Mouse (Mus musculus): Measurements from ENCODE around the gene Sspo. TPM values are rescaled to one million over a fixed set of nuclear protein-coding genes. Genes with fewer than 3 reads are reported as not detected.

Gene Sspo
- total RNA-seq, 1 experiment: 0.27 TPM

DNA sequence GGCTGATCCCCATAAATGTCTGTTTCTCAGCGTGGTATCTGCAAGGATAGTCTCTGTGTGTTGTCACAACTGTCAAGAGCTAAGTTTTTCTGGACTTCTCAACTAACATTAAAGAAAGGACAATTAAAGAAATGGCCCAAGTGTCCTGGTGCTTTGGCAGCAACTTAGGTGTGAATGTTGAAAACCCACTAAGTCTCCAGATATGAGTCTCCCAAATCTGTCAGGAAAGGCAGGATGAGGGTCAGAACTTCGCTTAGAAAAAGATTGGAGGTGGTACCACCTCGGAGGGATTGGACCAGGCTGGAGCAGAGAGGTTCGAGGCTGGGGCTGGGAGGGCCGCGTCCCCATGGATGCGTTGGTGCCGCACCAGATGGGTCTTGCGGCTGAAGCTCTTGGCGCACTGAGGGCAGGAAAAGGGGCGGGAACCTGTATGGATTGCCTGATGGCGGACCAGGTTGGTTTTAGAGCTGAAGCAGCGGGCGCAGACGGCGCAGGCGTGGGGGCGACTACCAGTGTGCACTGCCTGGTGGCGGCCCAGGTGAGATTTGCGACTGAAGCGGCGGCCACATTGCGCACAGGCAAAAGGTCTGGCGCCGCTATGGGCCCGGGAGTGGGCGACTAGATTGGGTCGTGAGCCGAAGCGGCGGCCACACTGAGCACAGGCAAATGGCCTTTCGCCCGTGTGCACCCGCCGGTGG is 10.2 kb upstream of the Sspo start:
- Histone ChIP-seq H3K9ac (ENCODE audit: insufficient read depth, low read depth, low read length, poor library complexity, severe bottlenecking) (peak overlapping the region; percentile 45), H3K36me3 (ENCODE audit: control insufficient read depth, insufficient read depth, low read length, poor library complexity, severe bottlenecking) (no peaks in the 10 kb centered on the region), H3K9me3 (ENCODE audit: control insufficient read depth, insufficient read depth, low read depth, low read length) (no peaks in the 10 kb centered on the region), H3K4me1 (ENCODE audit: control insufficient read depth in 2 of 2, insufficient read depth in 2 of 2, low read length in 2 of 2, poor library complexity in 1 of 2) (peaks cover 2 to 14% of the 10 kb centered on the region in 2 experiments; a peak in 1 of 4 replicates), H3K27ac (ENCODE audit: insufficient read depth, low read depth, low read length, poor library complexity, severe bottlenecking) (no peak overlapping the region), H3K4me3 (ENCODE audit: insufficient read depth in 1 of 2, low read depth in 1 of 2, low read length in 2 of 2, poor library complexity in 1 of 2, severe bottlenecking in 1 of 2) (peak overlapping the region; percentile 64 to 76)
- TF ChIP-seq HCFC1 (IDR thresholded peaks at IDR 0.05; ENCODE audit: borderline replicate concordance, insufficient read depth, low read length) (no peak), ZC3H11A (IDR thresholded peaks at IDR 0.05; ENCODE audit: borderline replicate concordance, low read depth, low read length) (no peak), ZNF384 (IDR thresholded peaks at IDR 0.05; ENCODE audit: low read depth, low read length) (no peak), MAFK (IDR thresholded peaks at IDR 0.05; ENCODE audit: insufficient read depth, low read depth, low read length) (no peak), CHD2 (IDR thresholded peaks at IDR 0.05; ENCODE audit: low read depth, low read length) (no peak)
- DNase-seq (ENCODE audit: low read depth, low spot score): peak; percentile 30
- in situ Hi-C loops (cut with MboI; ENCODE audit: low sequenced_read_pairs in 2 of 2, unreplicated experiment in 2 of 2): no loop called here

GRCm38 (mm10) chr6:48438475-48439125 is 9.4 kb upstream of the Sspo start:
- Histone ChIP-seq H3K4me1 (ENCODE audit: control insufficient read depth in 2 of 2, insufficient read depth in 2 of 2, low read length in 2 of 2, poor library complexity in 1 of 2) (peaks cover 2 to 19% of the 10 kb centered on the region in 2 experiments; a peak in 2 of 4 replicates), H3K27ac (ENCODE audit: insufficient read depth, low read depth, low read length, poor library complexity, severe bottlenecking) (no peak overlapping the region), H3K4me3 (ENCODE audit: insufficient read depth in 1 of 2, low read depth in 1 of 2, low read length in 2 of 2, poor library complexity in 1 of 2, severe bottlenecking in 1 of 2) (peak overlapping the region; percentile 64 to 76), H3K36me3 (ENCODE audit: control insufficient read depth, insufficient read depth, low read length, poor library complexity, severe bottlenecking) (no peaks in the 10 kb centered on the region), H3K9me3 (ENCODE audit: control insufficient read depth, insufficient read depth, low read depth, low read length) (no peaks in the 10 kb centered on the region), H3K9ac (ENCODE audit: insufficient read depth, low read depth, low read length, poor library complexity, severe bottlenecking) (peak overlapping the region; percentile 45)
- DNase-seq (ENCODE audit: low read depth, low spot score): peak; percentile 43
- no peak for TF ChIP-seq MAFK (IDR thresholded peaks at IDR 0.05; ENCODE audit: insufficient read depth, low read depth, low read length)
- TF ChIP-seq CHD2 (IDR thresholded peaks at IDR 0.05; ENCODE audit: low read depth, low read length): no peak
- TF ChIP-seq HCFC1 (IDR thresholded peaks at IDR 0.05; ENCODE audit: borderline replicate concordance, insufficient read depth, low read length): no peak
- no peak for TF ChIP-seq ZC3H11A (IDR thresholded peaks at IDR 0.05; ENCODE audit: borderline replicate concordance, low read depth, low read length)
- no peak for TF ChIP-seq ZNF384 (IDR thresholded peaks at IDR 0.05; ENCODE audit: low read depth, low read length)
- in situ Hi-C loops (cut with MboI; ENCODE audit: low sequenced_read_pairs in 2 of 2, unreplicated experiment in 2 of 2): no loop called here

DNA sequence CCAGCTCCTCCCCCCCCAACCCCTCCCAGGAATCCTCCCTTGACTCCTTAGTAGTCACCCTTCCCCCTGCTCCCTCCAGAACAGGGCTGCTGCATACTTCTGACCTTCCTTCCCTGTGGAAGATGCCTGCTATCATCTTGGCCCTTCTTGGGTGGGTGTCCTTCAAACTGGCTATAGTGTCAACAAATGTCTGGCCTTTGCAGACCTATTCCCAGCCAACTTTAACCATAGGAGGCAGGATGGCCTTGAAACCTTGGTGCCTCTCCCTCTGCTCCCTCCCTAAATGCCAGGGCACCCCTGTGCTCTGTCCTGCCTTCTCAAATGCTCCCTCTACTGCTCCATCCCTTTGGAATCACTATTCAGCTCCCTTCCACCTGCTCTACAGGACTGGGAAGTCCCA is 8.4 kb upstream of the Sspo start:
- no peak overlapping the region for H3K27ac ChIP-seq (ENCODE audit: insufficient read depth, low read depth, low read length, poor library complexity, severe bottlenecking)
- no peak overlapping the region for H3K9ac ChIP-seq (ENCODE audit: insufficient read depth, low read depth, low read length, poor library complexity, severe bottlenecking)
- no peaks in the 10 kb centered on the region for H3K36me3 ChIP-seq (ENCODE audit: control insufficient read depth, insufficient read depth, low read length, poor library complexity, severe bottlenecking)
- in situ Hi-C loops (cut with MboI; ENCODE audit: low sequenced_read_pairs in 2 of 2, unreplicated experiment in 2 of 2): no loop called here
- peaks cover 2 to 20% of the 10 kb centered on the region in 2 experiments; a peak in 2 of 4 replicates for H3K4me1 ChIP-seq (ENCODE audit: control insufficient read depth in 2 of 2, insufficient read depth in 2 of 2, low read length in 2 of 2, poor library complexity in 1 of 2)
- H3K9me3 ChIP-seq (ENCODE audit: control insufficient read depth, insufficient read depth, low read depth, low read length): no peaks in the 10 kb centered on the region
- DNase-seq (ENCODE audit: low read depth, low spot score): no peak
- TF ChIP-seq ZNF384 (IDR thresholded peaks at IDR 0.05; ENCODE audit: low read depth, low read length) (no peak), CHD2 (IDR thresholded peaks at IDR 0.05; ENCODE audit: low read depth, low read length) (no peak), HCFC1 (IDR thresholded peaks at IDR 0.05; ENCODE audit: borderline replicate concordance, insufficient read depth, low read length) (no peak), ZC3H11A (IDR thresholded peaks at IDR 0.05; ENCODE audit: borderline replicate concordance, low read depth, low read length) (no peak), MAFK (IDR thresholded peaks at IDR 0.05; ENCODE audit: insufficient read depth, low read depth, low read length) (no peak)
- H3K4me3 ChIP-seq (ENCODE audit: insufficient read depth in 1 of 2, low read depth in 1 of 2, low read length in 2 of 2, poor library complexity in 1 of 2, severe bottlenecking in 1 of 2): no peak overlapping the region

DNA sequence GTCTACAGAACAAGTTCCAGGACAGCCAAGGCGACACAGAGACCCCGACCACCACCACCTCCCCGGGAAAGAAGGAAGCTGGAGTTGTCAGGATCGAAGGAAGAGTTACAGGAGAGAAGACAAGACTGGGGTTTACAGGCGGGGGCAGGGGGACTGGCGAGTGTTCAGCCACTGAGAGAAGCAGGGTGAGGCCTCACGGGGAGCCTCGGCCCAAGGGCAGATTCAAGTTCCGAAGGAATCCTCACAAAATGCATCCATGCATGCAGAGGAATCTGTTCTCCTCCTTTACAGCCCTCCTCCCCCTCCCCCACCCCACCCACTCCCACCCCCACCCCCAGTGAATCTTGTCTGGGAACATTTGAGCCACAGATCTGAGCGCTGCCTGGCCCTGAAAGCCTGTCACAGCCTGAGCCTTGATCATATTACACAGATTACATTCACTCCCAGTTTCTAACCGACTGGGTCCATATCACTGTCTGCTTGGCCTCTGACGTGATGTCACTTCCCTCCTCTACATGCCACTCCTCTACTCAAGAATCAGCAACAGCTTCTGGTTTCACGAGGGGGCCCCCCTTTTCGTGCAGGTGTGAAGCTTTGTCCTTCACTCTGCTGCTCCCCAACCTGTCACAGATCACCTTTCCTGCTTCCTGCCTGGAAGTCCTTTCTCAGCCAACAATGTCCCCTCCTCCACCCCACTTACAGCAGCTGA is 7.6 kb upstream of the Sspo start:
- Histone ChIP-seq H3K4me3 (ENCODE audit: insufficient read depth in 1 of 2, low read depth in 1 of 2, low read length in 2 of 2, poor library complexity in 1 of 2, severe bottlenecking in 1 of 2) (no peak overlapping the region), H3K27ac (ENCODE audit: insufficient read depth, low read depth, low read length, poor library complexity, severe bottlenecking) (no peak overlapping the region), H3K36me3 (ENCODE audit: control insufficient read depth, insufficient read depth, low read length, poor library complexity, severe bottlenecking) (no peaks in the 10 kb centered on the region), H3K4me1 (ENCODE audit: control insufficient read depth in 2 of 2, insufficient read depth in 2 of 2, low read length in 2 of 2, poor library complexity in 1 of 2) (peaks cover 2 to 20% of the 10 kb centered on the region in 2 experiments; a peak in 2 of 4 replicates), H3K9ac (ENCODE audit: insufficient read depth, low read depth, low read length, poor library complexity, severe bottlenecking) (no peak overlapping the region), H3K9me3 (ENCODE audit: control insufficient read depth, insufficient read depth, low read depth, low read length) (no peaks in the 10 kb centered on the region)
- TF ChIP-seq CHD2 (IDR thresholded peaks at IDR 0.05; ENCODE audit: low read depth, low read length): no peak
- no peak for TF ChIP-seq MAFK (IDR thresholded peaks at IDR 0.05; ENCODE audit: insufficient read depth, low read depth, low read length)
- TF ChIP-seq ZNF384 (IDR thresholded peaks at IDR 0.05; ENCODE audit: low read depth, low read length): no peak
- TF ChIP-seq ZC3H11A (IDR thresholded peaks at IDR 0.05; ENCODE audit: borderline replicate concordance, low read depth, low read length): no peak
- no peak for TF ChIP-seq HCFC1 (IDR thresholded peaks at IDR 0.05; ENCODE audit: borderline replicate concordance, insufficient read depth, low read length)
- in situ Hi-C loops (cut with MboI; ENCODE audit: low sequenced_read_pairs in 2 of 2, unreplicated experiment in 2 of 2): no loop called here
- DNase-seq (ENCODE audit: low read depth, low spot score): no peak

All from ES-E14 (cell line).